ENCODE assay signal across 40 mouse cellular contexts in genomic region chr2:72988945-72989344, GRCm38 (mm10). TPM values are rescaled to one million over a fixed set of nuclear protein-coding genes. Genes with fewer than 3 reads are reported as not detected.
"Had no signal": no experiment of that assay in that cellular context is flagged by ENCODE, and none has a peak within 500 bp of the region (broad histone marks: within the 10 kb centered on the region; RNA-seq: fewer than 3 reads in every experiment).

No protein-coding gene starts in this region.

RNA-seq across cellular contexts. Expression of gene Gm11084, which starts 2.4 kb away (rescaled TPM):
- total RNA-seq: left cerebral cortex, adult 8-10 months; left cerebral cortex, postnatal 10 days; left cerebral cortex, postnatal 14 days; left cerebral cortex, postnatal 25 days; left cerebral cortex, postnatal 36 days; left cerebral cortex, postnatal 4 days; liver, adult 2 months; megakaryocyte progenitor cell, adult 5-6 weeks; megakaryocyte, adult 5-6 weeks; megakaryocyte-erythroid progenitor cell, adult 5-6 weeks; midbrain, postnatal 0 days; monocyte, adult 5-6 weeks had no signal
- polyA plus RNA-seq: limb, embryonic 10.5 days; limb, embryonic 11.5 days; limb, embryonic 12.5 days; limb, embryonic 13.5 days; limb, embryonic 14.5 days; limb, embryonic 15.5 days; liver, adult 2 months; liver, embryonic 11.5 days; liver, embryonic 12.5 days; liver, embryonic 13.5 days; liver, embryonic 14.5 days; liver, embryonic 15.5 days; liver, embryonic 16.5 days; liver, postnatal 0 days; lung, adult 2 months; lung, embryonic 14.5 days; lung, embryonic 15.5 days; lung, embryonic 16.5 days; lung, postnatal 0 days; midbrain, embryonic 10.5 days; midbrain, embryonic 11.5 days; midbrain, embryonic 12.5 days; midbrain, embryonic 13.5 days; midbrain, embryonic 14.5 days; midbrain, embryonic 15.5 days; midbrain, embryonic 16.5 days; midbrain, postnatal 0 days; myocyte; neural tube, embryonic 11.5 days; neural tube, embryonic 12.5 days had no signal
